10 mouse cellular contexts compared by ENCODE assay signal in the genomic region with DNA sequence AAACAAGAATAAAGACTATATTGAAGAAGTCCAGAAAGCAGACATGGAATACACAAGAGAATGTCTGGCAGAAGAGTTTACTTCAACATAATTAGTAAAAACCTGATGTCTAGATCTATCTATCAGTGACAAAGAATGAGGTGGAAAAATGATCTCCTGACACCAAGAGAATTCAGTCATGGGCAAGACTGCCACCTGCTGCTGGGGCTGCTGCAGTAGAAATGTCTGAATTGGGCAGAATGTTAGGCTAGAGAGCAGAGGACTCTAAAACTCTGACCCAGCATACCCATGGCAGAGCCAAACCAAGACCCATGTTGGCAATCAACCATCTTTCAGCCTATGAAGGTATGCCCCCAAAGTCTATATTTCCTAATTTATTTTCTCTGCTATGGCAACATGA.
DNase-seq lines count a peak whose midpoint lies in the region; ATAC-seq and TF ChIP-seq lines count a peak whose summit lies in the region.
"Had no signal": no experiment of that assay in that cellular context is flagged by ENCODE, and none has a peak within 500 bp of the region (broad histone marks: within the 10 kb centered on the region; RNA-seq: fewer than 3 reads in every experiment).

No protein-coding gene starts in this region.

- DNase-seq in forebrain, embryonic 14.5 days (ENCODE audit: low spot score) = peak; percentile 47
- no peak for DNase-seq in forebrain, embryonic 10.5 days (ENCODE audit: extremely low spot score, low spot score)
- DNase-seq in midbrain, embryonic 11.5 days (ENCODE audit: low spot score, missing footprints) = peak; percentile 87
- DNase-seq in frontal cortex, postnatal 25 days (ENCODE audit: low spot score in 2 of 2) = peak; percentile 26 to 53
- peak; percentile 37 to 59 for DNase-seq in left cerebral cortex, adult 2 months (ENCODE audit: extremely low spot score in 1 of 2, low spot score in 2 of 2)
- DNase-seq in stomach, postnatal 0 days (ENCODE audit: low spot score) = no peak
- no peak for DNase-seq in natural killer cell, adult 2 months (ENCODE audit: low spot score in 2 of 2)

- no peaks in the 10 kb centered on the region for H3K4me1 ChIP-seq in forebrain, embryonic 14.5 days (ENCODE audit: control insufficient read depth, insufficient read depth, low read length)
- no peaks in the 10 kb centered on the region for H3K4me1 ChIP-seq in forebrain, embryonic 10.5 days
- no peaks in the 10 kb centered on the region for H3K4me1 ChIP-seq in midbrain, embryonic 11.5 days (ENCODE audit: control insufficient read depth, insufficient read depth, low read length)
- no peaks in the 10 kb centered on the region for H3K4me1 ChIP-seq in midbrain, embryonic 16.5 days (ENCODE audit: control insufficient read depth, insufficient read depth, low read length)
- no peaks in the 10 kb centered on the region for H3K4me1 ChIP-seq in stomach, postnatal 0 days (replicated peaks; ENCODE audit: control insufficient read depth, insufficient read depth)
- H3K4me1 ChIP-seq: embryonic facial prominence, embryonic 13.5 days; neural tube, embryonic 12.5 days had no signal

- no peak overlapping the region for H3K4me2 ChIP-seq in forebrain, embryonic 14.5 days (ENCODE audit: low read length)
- no peak overlapping the region for H3K4me2 ChIP-seq in midbrain, embryonic 11.5 days
- H3K4me2 ChIP-seq in midbrain, embryonic 16.5 days (ENCODE audit: low read length) = no peak overlapping the region
- no peak overlapping the region for H3K4me2 ChIP-seq in stomach, postnatal 0 days (replicated peaks; ENCODE audit: low read depth)
- H3K4me2 ChIP-seq: embryonic facial prominence, embryonic 13.5 days; neural tube, embryonic 12.5 days had no signal

- TF ChIP-seq EP300 in stomach, postnatal 0 days (optimal IDR thresholded peaks at IDR 0.05) = no peak

- ATAC-seq in forebrain, embryonic 14.5 days = no peak
- no peak for ATAC-seq in midbrain, embryonic 11.5 days (ENCODE audit: low FRiP score)
- ATAC-seq in midbrain, embryonic 16.5 days = no peak
- no peak for ATAC-seq in stomach, postnatal 0 days (ENCODE audit: low FRiP score, low TSS enrichment)

- H3K9ac ChIP-seq in forebrain, embryonic 14.5 days (ENCODE audit: low read length) = no peak overlapping the region
- no peak overlapping the region for H3K9ac ChIP-seq in midbrain, embryonic 11.5 days (ENCODE audit: low read length)
- H3K9ac ChIP-seq in midbrain, embryonic 16.5 days (ENCODE audit: low read depth, low read length) = no peak overlapping the region
- no peak overlapping the region for H3K9ac ChIP-seq in stomach, postnatal 0 days (ENCODE audit: low read length)
- H3K9ac ChIP-seq: embryonic facial prominence, embryonic 13.5 days; neural tube, embryonic 12.5 days had no signal

- H3K36me3 ChIP-seq in forebrain, embryonic 14.5 days (ENCODE audit: control insufficient read depth, insufficient read depth, low read length) = no peaks in the 10 kb centered on the region
- no peaks in the 10 kb centered on the region for H3K36me3 ChIP-seq in forebrain, embryonic 10.5 days (replicated peaks)
- H3K36me3 ChIP-seq in midbrain, embryonic 11.5 days (ENCODE audit: control insufficient read depth, insufficient read depth, low read length) = no peaks in the 10 kb centered on the region
- no peaks in the 10 kb centered on the region for H3K36me3 ChIP-seq in midbrain, embryonic 16.5 days (ENCODE audit: control insufficient read depth, insufficient read depth, low read length)
- H3K36me3 ChIP-seq in stomach, postnatal 0 days (ENCODE audit: control insufficient read depth, insufficient read depth, low read length) = no peaks in the 10 kb centered on the region
- H3K36me3 ChIP-seq: embryonic facial prominence, embryonic 13.5 days; neural tube, embryonic 12.5 days had no signal

- TF ChIP-seq CTCF in left cerebral cortex, adult 2 months (IDR thresholded peaks at IDR 0.05) = peak; percentile 80
- TF ChIP-seq CTCF in stomach, postnatal 0 days (IDR thresholded peaks at IDR 0.05; ENCODE audit: low read depth) = peak; percentile 65

- intact Hi-C loops in left cerebral cortex, adult 2 months (cut with DNase I) = loop anchor here (1.0 to 10.0 kb wide), 3 partner anchors 476 to 1065 kb away; no protein-coding TSS in a partner anchor

- H3K27me3 ChIP-seq in forebrain, embryonic 14.5 days (replicated peaks; ENCODE audit: control insufficient read depth, insufficient read depth, low read length) = no peaks in the 10 kb centered on the region
- no peaks in the 10 kb centered on the region for H3K27me3 ChIP-seq in forebrain, embryonic 10.5 days (ENCODE audit: poor library complexity, severe bottlenecking)
- H3K27me3 ChIP-seq in midbrain, embryonic 11.5 days (ENCODE audit: control insufficient read depth, insufficient read depth, low read length) = no peaks in the 10 kb centered on the region
- H3K27me3 ChIP-seq in midbrain, embryonic 16.5 days (ENCODE audit: control insufficient read depth, insufficient read depth, low read depth, low read length) = no peaks in the 10 kb centered on the region
- no peaks in the 10 kb centered on the region for H3K27me3 ChIP-seq in stomach, postnatal 0 days (ENCODE audit: control insufficient read depth, insufficient read depth, low read length)
- H3K27me3 ChIP-seq: embryonic facial prominence, embryonic 13.5 days; neural tube, embryonic 12.5 days had no signal

- H3K27ac ChIP-seq in forebrain, embryonic 14.5 days (ENCODE audit: low read depth, low read length) = no peak overlapping the region
- H3K27ac ChIP-seq in forebrain, embryonic 10.5 days = no peak overlapping the region
- H3K27ac ChIP-seq in midbrain, embryonic 11.5 days (ENCODE audit: low read depth, low read length) = no peak overlapping the region
- H3K27ac ChIP-seq in midbrain, embryonic 16.5 days (ENCODE audit: low read length) = no peak overlapping the region
- H3K27ac ChIP-seq in left cerebral cortex, adult 2 months = no peak overlapping the region
- no peak overlapping the region for H3K27ac ChIP-seq in stomach, postnatal 0 days (replicated peaks)
- H3K27ac ChIP-seq: embryonic facial prominence, embryonic 13.5 days; neural tube, embryonic 12.5 days had no signal

- H3K9me3 ChIP-seq in forebrain, embryonic 14.5 days (replicated peaks; ENCODE audit: control insufficient read depth, low read length) = no peaks in the 10 kb centered on the region
- H3K9me3 ChIP-seq in forebrain, embryonic 10.5 days = no peaks in the 10 kb centered on the region
- no peaks in the 10 kb centered on the region for H3K9me3 ChIP-seq in midbrain, embryonic 11.5 days (ENCODE audit: control insufficient read depth, low read length)
- H3K9me3 ChIP-seq in midbrain, embryonic 16.5 days (replicated peaks; ENCODE audit: control insufficient read depth, low read length, poor library complexity, severe bottlenecking) = no peaks in the 10 kb centered on the region
- H3K9me3 ChIP-seq in stomach, postnatal 0 days (ENCODE audit: control insufficient read depth, low read length) = no peaks in the 10 kb centered on the region
- H3K9me3 ChIP-seq: embryonic facial prominence, embryonic 13.5 days; neural tube, embryonic 12.5 days had no signal

- no peak overlapping the region for H3K4me3 ChIP-seq in forebrain, embryonic 14.5 days (ENCODE audit: low read depth, low read length)
- no peak overlapping the region for H3K4me3 ChIP-seq in forebrain, embryonic 10.5 days
- no peak overlapping the region for H3K4me3 ChIP-seq in midbrain, embryonic 11.5 days (ENCODE audit: low read depth, low read length)
- H3K4me3 ChIP-seq in midbrain, embryonic 16.5 days (ENCODE audit: low read depth, low read length) = no peak overlapping the region
- no peak overlapping the region for H3K4me3 ChIP-seq in left cerebral cortex, adult 2 months
- no peak overlapping the region for H3K4me3 ChIP-seq in stomach, postnatal 0 days (ENCODE audit: low read depth, low read length)
- H3K4me3 ChIP-seq: embryonic facial prominence, embryonic 13.5 days; neural tube, embryonic 12.5 days had no signal

Comparison
In these comparisons a context has a peak if more than half of its experiments do, and no peak if none do; other contexts are left out.
1. DNase-seq: peak in forebrain, embryonic 14.5 days (single experiment), midbrain, embryonic 11.5 days (single experiment), frontal cortex, postnatal 25 days (2 of 2) and left cerebral cortex, adult 2 months (2 of 2); none in forebrain, embryonic 10.5 days (single experiment), stomach, postnatal 0 days (single experiment) and natural killer cell, adult 2 months (0 of 2).